Mouse (Mus musculus): Measurements from ENCODE around the gene 4921524J17Rik.

Gene 4921524J17Rik

DNA sequence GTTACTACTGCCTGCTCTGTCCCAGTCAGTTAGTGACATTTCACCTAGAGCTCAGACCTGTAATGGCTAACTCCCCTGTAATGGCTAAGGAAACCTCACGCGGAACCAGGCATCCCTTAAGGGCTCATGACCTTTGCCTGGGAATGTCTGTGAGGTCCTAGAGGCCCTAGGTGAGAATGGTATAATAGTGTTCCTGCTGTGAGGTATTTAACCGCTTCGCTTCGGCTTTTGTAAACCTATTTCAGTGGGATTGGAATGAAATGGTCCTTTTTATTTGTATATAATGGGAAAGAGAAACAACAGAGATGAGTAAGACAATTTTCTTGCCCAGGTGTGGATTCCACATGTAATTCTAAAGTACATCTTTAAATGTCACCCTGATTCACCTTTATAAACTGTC, 8.9 kb upstream of the 4921524J17Rik start:
- DNase-seq = no peak

DNA sequence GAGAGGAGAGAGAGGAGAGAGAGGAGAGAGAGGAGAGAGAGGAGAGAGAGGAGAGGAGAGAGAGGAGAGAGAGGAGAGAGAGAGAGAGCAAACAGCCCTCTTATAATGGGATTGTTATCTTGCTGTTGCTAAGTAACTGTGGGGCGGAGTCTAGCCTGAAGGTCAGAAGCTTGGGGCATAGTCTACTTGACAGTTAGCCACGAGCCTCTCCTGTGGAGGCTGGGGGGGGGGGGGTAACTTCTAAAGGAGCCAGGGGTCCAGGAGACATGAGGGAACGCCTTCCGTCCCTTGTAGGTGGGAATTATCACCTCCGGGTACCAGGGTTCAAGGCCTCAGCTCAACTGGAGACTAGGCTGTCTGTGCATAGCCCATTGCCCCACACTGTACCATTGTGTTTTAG, 3.1 kb upstream of the 4921524J17Rik start:
- no peak for DNase-seq

DNA sequence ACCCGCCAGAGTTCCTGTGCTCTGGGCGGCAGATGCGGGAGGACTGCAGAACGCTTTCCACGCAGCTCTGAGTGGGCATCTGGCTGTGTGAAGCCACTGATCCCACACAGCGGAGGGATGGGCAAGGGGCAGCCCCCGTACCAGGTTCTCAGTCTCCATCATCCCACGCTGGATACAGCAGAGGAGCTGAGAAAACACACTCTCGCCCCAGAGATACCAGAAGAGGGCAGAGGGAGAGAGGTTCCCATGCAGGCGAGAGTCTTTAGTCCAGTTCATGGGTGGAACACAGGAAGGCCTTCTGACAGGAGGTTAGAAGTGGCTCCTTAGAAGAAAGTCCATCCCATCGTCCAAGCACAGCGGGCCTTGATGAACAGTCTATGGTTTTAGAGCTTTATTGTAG, 2.2 kb upstream of the 4921524J17Rik start:
- DNase-seq = no peak

DNA sequence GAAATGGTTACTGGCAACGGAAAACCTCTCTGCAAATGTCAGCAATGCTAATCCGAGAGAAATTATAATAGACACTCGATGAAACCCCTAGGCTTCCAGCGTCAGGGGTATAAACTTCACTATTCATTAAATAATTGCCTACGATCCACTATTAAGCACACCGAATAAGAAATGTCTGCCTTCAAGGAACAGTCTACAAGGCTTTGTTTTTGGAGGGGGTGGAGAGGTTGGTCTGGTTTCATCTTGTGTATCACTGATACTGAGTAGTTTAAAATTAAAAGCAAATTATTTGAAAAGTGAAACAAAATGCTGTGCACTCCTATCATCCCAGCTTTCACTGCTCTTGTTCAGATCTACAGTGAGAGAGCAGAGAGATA, 372 bp upstream of the 4921524J17Rik start:
- no peak for DNase-seq

DNA sequence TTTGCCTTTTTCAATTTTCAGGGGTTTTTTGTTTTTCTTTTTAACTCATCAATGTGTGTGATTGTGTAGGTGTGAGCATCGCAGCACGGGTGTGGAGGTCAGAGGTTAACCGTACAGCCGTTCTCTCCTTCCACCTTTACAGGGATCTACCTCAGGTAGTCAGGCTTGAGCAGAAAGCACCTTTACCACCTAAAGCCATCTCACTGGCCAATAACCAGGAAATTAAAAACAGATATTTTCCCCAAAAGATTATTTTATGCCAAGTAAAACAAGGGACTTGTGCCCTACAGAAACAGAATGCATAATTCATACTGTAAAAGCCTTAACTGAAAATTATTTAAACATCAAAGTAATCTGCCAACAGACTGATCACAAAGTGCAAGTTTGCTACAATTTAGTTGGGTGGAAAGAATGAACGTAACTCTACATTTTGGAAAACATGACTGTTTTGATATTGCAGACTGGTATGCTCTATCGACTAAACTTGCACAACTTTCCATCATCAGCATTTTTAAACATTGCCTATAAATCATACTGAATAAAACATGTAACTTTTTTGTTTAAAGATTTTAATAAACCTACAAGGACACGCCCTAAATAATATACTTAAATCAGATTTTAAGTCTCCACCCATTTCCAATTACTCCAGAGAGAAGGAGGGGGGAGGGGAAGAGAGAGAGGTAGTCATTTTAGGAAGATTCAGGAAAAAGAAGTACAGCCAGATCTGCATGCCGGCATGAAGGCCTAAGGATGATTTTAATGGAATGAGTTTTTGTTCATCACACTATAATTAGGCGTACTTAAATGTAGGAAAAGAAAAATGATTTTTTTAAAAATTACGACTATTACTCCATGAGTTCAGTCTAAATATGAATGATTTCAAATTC, 1.1 kb downstream of the 4921524J17Rik start:
- no peak for DNase-seq

DNA sequence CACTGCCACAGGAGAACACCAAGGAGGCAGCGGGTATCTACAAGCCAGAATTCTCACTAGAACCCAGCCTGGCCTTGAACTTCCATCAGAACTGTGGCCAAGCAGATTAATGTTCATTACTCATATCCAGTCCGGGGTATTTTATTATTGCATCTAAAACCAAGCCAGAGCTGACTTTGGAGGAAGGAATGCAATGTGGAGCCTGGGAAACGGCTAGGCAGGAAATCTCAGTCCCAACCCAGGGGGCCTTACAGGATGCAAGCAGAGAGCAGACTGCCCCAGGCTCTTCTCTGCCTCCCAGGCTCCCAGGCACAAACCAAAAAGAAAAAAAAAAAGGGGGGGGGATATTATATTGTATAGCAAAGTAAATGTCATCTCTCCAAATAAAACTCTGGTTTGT, 1.8 kb downstream of the 4921524J17Rik start:
- no peak for DNase-seq

DNA sequence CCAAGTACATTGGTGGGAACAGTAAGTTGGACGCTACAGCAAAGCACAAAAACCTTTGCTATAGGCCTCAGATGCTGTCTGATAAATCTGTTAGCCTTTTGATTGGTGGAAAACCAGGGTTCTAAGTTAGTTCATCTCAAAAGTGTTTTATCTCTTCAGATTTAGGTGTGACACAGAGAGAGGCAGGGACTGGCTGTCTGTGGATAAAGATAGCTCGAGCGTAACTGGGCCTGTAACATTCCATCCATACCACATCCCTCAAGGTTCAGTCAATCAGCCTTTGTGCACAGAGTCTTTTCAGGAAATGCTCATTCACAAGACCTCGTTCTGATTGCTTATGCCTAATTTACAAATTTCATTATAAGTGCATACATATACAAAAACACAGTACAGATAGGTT, 3.4 kb downstream of the 4921524J17Rik start:
- no peak for DNase-seq

DNA sequence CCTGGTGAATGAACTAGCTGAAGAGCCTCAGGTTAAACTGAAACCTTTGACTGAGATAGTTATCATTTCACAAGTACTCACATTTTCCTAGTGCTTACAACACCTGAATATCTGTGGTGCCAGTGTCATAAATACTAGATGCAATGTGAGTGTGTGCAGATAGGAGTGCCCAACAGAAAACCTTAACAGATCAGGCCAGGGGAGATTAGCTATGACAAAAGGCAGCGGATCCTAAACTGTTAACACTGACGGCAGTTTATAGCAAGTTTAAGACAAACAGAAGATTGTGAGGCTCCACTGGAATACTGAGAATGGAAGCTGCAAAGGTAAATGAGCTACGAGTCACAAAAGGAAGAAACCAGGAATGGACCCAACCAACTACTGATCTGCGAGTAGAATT, 5.6 kb downstream of the 4921524J17Rik start:
- DNase-seq = no peak

DNA sequence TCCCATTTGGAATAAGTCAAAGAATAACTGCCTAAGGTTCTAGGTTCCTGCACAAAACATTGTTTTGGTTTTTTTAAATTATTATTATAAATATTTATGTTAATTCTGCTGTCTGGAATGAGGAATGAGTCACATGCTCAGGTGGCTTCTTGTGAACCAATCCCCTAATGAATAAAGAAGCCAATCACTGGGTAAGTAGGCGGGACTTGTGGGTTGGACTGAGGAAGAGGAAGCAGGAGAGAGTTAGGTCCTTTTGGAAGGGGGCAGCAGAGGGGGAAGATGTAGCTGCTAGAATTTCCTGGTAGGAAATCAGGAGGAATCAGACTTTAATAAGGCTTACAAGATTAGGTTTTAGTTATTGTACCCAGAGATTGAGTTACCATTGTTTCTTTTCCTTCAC, 11.3 kb downstream of the 4921524J17Rik start:
- DNase-seq = no peak

DNA sequence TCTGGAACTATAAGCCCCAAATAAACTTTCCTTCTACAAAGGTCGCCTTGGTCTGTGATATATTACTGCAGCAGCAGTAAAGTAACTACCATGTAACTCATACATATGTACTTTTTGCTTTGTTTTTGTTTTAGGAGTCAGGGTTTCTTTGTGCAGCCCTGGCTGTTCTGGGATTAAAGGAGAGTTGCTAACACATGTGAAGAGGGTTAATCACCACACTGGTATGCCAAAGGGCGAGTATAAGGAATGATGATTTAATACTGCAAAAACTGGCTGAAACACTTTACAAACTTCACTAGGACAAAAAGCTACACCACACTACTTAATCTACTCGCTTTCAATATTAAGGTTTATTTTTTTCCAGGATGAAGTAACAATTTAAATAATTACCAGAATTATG, 24.1 kb downstream of the 4921524J17Rik start:
- no peak for DNase-seq

DNA sequence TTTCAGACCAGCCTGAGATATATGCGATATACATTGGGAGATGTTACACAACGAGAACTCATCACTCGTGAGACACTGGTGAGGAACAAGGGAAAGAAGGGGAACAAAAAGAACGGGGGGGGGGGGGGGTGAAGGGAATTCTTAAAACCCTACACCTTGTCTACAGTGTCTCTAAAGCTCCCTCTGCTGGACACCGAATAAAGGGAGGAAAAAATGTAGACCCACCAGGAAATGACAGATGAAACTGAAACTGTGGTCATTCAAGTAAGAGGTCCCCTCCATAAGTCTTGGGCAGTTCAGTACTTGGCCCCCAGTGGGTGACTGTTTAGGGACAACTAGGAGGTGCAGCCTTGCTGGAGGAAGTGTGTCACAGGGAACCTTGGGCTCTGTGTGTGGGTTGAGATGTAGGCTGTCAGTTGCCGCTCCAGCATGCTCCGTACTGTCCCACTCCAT, 24.6 kb downstream of the 4921524J17Rik start:
- DNase-seq = peak in 1 of 2 experiments; percentile 9

DNA sequence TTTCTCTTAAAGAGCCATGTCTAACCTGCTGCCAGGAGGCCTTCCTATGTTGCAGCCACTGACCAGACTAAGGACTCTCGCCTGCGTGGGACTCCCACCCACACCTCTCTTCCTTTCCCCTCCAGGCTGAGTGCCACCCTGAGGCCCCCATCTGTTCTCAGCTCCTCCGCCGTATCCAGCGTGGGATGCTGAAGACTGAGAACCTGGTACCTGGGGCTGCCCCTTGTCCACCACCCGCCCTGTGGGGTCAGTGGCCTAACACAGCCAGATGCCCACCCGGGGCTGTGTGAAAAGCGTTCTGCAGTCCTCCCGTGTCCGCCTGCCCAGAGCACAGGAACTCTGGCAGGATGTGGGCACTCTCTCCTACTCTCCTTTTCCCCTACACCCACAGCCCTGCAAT, 26.7 kb downstream of the 4921524J17Rik start:
- no peak for DNase-seq

DNA sequence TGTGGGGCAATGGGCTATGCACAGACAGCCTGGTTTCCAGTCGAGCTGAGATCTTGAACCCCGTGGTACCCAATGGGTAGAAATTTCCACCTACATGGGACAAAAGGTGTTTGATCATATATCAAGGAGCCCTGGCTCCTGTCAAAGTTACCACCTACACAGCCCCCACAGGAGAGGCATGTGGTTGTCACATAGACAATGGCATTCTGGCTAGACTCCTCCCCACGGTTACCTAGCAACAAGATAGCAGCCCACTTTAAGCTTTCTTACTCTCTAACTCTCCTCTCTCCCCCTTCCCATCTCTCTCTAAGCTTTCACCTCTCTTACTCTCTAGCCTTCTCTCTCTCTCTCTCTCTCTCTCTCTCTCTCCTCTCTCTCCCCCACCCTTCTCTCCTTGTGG, 27.2 kb downstream of the 4921524J17Rik start:
- no peak for DNase-seq

DNA sequence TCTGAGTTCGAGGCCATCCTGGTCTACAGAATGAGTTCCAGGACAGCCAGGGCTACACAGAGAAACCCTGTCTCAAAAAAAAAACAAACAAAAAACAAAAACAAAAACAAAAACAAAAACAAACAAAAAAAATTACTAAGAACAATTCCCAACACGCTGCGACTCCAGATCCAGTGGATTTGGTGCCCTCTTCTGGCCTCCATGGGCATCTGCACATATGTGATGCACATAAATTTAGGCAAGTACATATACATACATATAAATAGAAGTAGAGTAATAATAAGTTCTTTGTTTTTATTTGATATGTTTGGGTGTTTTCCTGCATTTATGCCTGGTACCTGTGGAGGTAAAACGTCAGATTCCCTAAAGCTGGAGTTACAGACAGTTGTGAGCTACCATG, 34.1 kb downstream of the 4921524J17Rik start:
- DNase-seq = no peak

DNA sequence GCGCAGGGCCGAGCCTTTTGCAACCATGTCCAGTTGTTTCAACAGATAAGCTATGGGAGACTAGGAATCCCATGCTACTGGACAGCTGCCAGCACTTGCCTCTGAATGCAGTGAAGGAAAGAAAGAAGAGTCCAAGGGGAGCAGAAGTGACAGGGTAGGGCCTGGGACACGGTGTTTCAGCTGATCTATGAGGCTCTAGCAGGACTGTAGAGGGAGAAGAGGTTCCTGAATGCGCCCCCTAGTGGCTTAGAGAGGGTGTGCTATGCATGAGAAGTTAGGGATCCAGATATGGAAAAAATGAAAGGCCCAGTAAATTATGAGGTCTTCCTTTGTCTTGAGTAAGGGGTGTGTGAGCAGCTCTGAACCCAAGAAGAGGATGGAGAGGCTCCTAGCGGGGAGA, 35.1 kb downstream of the 4921524J17Rik start:
- DNase-seq = peak; percentile 16 to 23

DNA sequence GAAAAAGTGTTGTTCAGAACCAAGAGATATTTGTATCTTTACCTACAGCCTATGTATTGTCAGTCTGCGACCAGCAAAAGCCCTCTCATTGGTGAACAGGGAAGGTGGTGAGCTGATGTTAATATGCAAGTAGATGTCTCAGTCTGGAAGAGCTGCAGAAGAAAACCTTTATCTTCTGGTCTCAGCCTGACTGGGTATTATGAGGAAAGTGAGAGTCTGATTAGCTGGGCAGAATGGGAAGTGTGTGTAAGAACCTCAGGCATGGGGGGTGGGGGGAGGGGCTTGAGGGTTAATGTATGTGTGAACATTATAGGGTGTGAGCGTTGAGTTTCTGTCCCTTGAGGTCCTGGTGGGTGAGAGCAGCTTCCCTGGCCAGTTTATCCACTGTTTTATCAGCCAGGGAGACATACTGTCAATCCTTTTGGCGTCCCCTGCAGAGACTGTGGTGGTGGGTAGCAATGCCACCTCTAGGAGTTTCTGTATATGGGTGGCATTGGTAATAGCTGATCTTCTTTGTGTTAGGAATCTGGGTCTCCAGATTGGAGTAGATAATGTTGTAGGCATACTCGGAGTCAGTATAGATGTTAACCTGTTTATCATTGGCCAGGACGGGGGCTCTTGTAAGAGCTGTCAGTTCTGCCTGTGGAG, 36.1 kb downstream of the 4921524J17Rik start:
- DNase-seq = no peak

DNA sequence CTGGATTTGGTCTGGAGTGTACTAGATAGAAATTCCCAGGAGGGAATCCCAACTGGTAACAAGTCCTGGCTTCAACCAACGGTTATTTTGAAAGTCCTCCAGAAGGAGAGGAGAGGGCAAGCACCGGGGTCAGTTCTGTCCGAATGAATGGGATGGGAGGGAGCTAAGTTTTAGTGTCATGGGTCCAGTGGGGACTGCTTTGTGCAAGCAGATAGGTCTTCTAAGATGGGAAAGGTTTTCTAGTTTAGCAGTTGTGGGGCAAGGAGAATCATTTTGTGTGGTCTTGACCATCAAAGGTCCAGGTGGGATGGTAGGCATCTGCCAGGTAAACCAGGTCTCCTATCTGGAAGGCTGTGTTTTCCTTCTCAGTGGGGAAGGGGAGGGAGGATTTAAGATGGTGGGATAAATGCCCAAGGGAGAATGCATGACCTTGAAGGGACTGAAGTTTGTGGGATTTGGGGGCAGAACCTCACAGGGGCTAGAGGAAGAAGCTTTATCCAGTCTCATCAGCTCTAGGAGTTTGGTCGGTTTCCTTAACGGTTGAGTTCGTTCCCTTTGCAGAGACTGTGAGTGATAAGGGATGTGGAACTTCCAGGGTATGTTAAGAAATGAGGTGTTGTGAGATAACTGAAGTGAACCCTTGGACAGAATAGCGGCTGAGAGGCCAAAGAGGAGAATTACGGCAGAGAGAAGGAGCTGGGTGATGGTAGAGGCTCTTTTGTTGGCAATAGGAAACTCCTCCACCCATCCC, 36.8 kb downstream of the 4921524J17Rik start:
- DNase-seq = no peak

DNA sequence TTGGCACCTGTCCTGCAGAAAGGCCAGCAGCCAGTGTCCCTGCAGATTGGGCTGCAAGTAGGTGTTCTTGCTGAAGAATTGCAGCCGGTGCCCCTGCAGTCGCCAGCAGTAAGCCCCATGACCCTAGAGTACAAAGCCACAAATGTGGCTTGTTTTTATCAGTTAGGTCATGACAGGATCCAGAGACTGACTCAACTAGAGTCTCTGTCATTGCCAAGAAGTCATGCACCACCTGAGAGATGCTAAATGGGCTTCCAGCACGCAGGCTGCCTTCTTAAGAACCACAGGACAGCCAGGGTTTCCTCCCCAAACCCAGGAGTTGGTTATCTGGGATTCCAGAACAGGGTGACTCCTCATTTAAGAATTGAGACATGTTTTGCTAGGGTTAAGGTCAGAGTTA, 37.6 kb downstream of the 4921524J17Rik start:
- no peak for DNase-seq

DNA sequence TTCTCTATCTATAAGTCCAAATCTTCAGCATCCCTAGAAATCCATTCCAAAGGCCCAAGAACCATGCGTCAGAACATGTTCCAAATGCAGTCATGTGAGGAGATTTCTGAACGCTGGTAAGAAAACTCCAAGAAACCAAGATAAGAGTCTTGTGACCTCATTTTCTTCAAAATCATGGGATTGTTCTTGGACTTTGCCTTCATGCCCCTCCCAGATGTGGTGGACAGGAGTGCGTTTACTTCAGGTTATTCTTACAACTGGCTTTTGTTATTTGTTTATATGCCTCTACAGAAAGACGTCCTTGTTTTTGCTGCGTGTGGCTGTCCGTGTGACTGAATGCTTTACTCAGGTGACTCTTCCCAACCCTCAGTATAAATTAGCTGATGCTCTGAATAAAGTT, 39.4 kb downstream of the 4921524J17Rik start:
- no peak for DNase-seq

DNA sequence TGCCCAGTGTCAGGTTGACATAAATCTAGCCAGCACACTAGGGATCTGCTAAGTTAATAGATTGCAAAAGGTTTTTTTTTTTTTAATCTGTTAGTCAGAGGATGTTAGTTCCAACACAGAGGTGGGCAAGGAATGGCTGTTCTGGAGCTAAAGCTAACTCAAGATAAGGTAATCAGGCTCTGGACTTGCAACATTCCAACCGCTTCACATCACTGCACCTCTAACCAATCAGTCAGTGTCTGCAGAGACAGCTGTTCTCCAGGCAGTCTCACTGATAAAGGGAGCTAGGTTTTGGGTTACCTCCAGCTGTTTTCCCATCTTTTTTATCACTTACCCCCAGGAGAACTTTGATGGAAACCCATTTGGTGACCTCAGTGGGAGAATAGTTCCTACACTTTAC, 41.2 kb downstream of the 4921524J17Rik start:
- no peak for DNase-seq

DNA sequence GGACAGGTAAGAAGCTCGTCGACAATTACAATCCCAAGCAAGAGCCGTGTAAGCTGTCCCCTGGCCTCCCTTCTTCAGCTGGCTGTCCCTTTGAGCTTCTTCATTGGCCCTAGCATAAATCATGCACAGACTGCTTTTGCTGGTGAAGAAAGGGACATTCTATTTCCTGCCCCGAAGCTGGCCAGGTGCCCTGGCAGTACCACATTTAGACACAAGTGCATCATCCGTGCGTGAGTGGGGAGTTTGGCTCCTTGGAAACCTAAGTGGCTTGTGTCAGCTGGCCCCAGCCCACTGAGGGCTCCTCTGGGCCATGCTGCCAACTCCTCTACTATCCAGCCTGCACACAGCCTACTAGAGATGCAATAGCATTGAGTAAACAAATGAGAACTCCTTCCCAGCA, 46.4 kb downstream of the 4921524J17Rik start, which contains the start of gene Mylk3:
TSS of gene Mylk3 (minus strand) at position 141 of the 400 bp plus-strand sequence.
- no peak for DNase-seq

DNA sequence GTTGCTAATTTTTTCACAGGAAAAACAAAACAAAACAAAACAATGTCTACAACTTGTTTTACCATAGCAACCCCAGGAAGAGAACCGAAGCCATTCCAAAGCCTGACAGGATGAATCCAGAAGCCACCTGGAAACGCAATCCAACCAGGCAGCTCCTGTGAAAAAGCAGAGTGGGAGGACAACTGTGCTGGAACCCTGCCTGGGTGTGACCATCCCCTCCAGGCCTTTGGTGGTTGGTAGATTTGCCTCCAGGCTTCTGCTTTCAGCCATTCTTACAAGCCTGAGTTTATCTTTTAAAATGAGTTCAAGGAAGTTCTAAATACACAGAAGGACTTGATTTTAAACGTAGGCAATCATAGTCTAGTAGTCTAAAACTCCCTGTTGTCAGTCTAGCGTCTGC, 50.7 kb downstream of the 4921524J17Rik start:
- DNase-seq = no peak

DNA sequence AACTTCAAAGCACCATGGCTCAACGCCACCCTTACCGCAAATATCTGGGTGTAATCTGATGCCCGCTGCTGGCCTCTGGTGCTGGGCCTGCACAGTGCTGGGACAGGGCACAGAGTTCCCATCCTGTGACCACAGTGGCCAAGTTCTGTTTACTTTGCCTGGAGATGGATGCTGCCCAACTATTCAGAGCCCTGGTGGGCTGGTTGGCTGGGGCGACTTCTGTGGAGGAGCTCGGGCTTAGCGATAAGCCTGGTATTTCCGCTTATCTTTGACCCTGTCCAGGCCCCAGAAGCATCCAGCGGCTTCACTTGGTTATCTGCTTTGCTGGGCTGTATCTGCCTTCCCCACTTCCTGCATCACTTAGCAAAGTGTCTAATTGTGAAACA, 51.8 kb downstream of the 4921524J17Rik start:
- no peak for DNase-seq

Data from thymus, postnatal 36 days (tissue).